Mouse (Mus musculus): ENCODE results near the gene Vezt.

DNA sequence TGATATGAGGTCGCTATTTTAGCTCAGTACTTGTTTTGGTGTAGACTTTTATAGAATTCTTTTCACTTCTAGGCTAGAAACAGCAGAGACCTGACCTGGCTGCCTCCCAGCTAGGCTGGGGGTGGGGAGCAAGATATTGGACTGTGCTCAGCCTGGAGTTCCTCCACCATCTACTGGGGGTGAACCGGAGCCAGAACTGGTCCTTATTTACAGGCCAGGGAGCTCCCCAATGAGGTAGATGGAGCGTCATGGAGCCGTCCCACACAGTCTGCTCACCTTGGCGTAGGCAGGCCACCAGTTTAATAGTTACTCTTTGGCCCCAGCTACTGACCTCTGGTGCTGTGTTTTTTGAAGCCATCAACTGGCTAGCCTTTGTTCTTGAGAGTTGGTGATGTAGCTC lies 33.1 kb upstream of the Vezt start:
- TF ChIP-seq CTCF (IDR thresholded peaks at IDR 0.05; ENCODE audit: extremely low read depth, insufficient read depth, low read length) (no peak), POLR2A (IDR thresholded peaks at IDR 0.05; ENCODE audit: extremely low read depth, insufficient read depth, low read length) (no peak)
